Mouse (Mus musculus) lung, adult 2 months (tissue): Measurements from ENCODE around the gene Pkd1l3. TPM values are rescaled to one million over a fixed set of nuclear protein-coding genes. Genes with fewer than 3 reads are reported as not detected.

Source experiments
- DNase-seq: peaks from one replicate; pipeline ENCODE4 v3.0.0; 2022
- H3K4me1 ChIP-seq: fragments of 200-500 bp; 2 replicates; pipeline ENCODE4 v1.6.1; 2011; ENCODE audit warnings: low read length; ENCODE audit not compliant: control insufficient read depth, insufficient read depth
- H3K4me3 ChIP-seq: fragments of 200-500 bp; replicated peaks from 2 replicates; pipeline ENCODE3; 2011; ENCODE audit warnings: low read depth, mild to moderate bottlenecking, control low read depth, low read length; ENCODE audit errors: extremely low read depth
- CTCF ChIP-seq: fragments of 200-500 bp; IDR thresholded peaks from 2 replicates; pipeline ENCODE4 v1.5.1; 2011; ENCODE audit warnings: mild to moderate bottlenecking, low read length, control low read depth; ENCODE audit not compliant: insufficient read depth
- POLR2A ChIP-seq: fragments of 200-500 bp; IDR thresholded peaks from 2 replicates; pipeline ENCODE4 v1.6.1; 2011; ENCODE audit warnings: low read depth, mild to moderate bottlenecking, control low read depth, low read length, borderline replicate concordance; ENCODE audit errors: extremely low read depth
- WGBS: fragments of 180-500 bp; shearing (Covaris S2); methylation state at CpG from one replicate; pipeline ENCODE4 v1.1.7; 2018; 5-methylcytosine and 5-hydroxymethylcytosine counted together
- polyA plus RNA-seq: library from polyadenylated mRNA; depleted of rRNA; stranded (reverse); fragments of >200 nt; gene quantifications from 2 replicates; pipeline ENCODE4 v1.2.3, GENCODE M21; 2012

The Pkd1l3 gene
- polyA plus RNA-seq, 1 experiment: 0.08 TPM

DNA sequence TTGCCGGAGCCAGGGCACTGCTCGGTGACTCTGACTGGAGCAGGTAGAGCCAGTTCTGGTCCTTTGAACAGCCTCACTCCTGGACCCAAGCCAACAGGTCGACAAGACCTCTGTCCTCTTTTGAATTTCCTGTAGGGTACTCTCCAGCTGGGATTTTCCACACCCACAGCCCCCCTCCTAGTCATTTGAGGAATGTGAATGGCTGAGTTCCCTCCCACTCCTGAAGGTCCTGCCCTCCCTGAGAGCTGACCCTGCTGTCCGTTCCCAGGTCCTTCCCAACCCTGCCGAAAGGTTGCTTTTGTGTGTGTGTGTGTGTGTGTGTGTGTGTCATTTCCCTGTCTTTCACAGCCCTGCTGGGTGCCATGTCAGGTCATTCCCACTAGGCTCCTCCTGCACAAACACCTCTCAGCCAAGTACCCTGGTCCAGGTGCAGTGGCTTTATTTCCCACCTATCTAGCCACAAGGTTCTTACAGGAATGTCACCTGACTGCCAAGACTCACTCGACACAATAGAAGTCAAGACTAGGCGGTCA lies 27.3 kb upstream of the Pkd1l3 start:
- peak; percentile 75 for DNase-seq
- Histone ChIP-seq H3K4me1 (no peaks in the 10 kb centered on the region; the same call in 1 of the 2 replicates), H3K4me3 (no peak overlapping the region)
- TF ChIP-seq CTCF (no peak), POLR2A (no peak; the same call in 1 of the 2 replicates)
- 41% methylated on average over 7 of the region's 7 CpGs for WGBS

DNA sequence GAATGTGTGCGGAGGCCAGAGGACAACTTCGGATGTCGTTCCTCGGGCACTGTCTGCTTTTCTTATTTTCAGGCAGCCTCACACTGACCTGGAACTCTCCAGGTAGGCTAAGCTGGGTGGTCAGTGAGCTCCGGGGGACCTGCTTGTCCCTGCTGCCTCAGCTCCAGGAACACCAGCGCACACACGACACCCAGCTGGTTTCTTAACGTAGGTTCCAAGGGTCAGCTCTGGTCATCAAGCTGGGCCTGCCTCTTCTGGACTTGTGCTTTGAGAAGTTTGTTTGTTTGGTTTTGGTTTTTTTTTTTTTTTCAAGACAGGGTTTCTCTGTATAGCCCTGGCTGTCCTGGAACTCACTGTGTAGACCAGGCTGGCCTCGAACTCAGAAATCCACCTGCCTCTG lies 23.4 kb upstream of the Pkd1l3 start:
- no peaks in the 10 kb centered on the region; the same call in 1 of the 2 replicates for H3K4me1 ChIP-seq
- TF ChIP-seq CTCF (no peak), POLR2A (no peak)
- no peak for DNase-seq
- no peak overlapping the region for H3K4me3 ChIP-seq
- 78% methylated on average over 9 of the region's 9 CpGs for WGBS

DNA sequence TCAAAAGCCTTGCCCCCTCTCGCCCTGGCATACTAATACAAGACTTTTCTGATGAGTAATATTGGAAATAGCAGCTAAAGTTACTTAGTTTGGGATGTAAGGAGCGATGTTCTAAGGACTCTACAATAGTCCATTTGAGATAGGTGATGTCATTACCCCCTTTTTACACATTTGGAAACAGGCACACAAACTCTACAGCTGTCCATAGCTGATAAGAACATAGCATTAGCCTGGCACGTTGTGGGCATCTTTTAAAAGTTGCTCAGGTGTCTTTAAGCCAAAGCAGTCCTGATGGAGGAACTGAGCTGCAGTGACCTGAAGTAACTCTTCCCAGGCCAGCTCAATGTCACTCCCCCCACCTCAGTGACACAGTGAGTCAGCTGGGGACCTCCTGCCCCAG lies 22.9 kb upstream of the Pkd1l3 start:
- no peak for TF ChIP-seq POLR2A
- no peak for TF ChIP-seq CTCF
- no peak for DNase-seq
- WGBS: 81% methylated on average over 3 of the region's 3 CpGs
- Histone ChIP-seq H3K4me3 (no peak overlapping the region), H3K4me1 (no peaks in the 10 kb centered on the region; the same call in 1 of the 2 replicates)

DNA sequence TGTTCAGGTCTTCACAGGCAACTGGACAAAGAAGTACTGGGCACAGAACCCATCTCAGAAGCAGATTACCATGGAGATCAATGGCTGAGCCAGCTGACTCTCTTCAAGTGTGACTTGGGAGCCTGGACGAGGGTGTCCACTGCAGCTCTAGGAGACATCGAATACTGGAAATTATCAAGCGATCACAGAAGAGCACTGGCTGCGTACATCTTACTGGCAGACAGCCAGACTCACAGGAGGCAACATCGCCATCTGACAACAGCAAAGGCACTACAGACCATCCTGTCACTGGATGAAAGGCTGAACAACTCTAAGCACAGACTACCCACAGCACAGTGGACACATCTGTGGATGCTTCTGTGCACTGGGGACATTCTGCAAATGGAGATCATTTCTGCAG lies 22.2 kb upstream of the Pkd1l3 start:
- no peak for DNase-seq
- TF ChIP-seq CTCF (no peak), POLR2A (no peak)
- WGBS: 77% methylated on average over 5 of the region's 5 CpGs
- H3K4me1 ChIP-seq: no peaks in the 10 kb centered on the region; the same call in 1 of the 2 replicates
- H3K4me3 ChIP-seq: no peak overlapping the region

DNA sequence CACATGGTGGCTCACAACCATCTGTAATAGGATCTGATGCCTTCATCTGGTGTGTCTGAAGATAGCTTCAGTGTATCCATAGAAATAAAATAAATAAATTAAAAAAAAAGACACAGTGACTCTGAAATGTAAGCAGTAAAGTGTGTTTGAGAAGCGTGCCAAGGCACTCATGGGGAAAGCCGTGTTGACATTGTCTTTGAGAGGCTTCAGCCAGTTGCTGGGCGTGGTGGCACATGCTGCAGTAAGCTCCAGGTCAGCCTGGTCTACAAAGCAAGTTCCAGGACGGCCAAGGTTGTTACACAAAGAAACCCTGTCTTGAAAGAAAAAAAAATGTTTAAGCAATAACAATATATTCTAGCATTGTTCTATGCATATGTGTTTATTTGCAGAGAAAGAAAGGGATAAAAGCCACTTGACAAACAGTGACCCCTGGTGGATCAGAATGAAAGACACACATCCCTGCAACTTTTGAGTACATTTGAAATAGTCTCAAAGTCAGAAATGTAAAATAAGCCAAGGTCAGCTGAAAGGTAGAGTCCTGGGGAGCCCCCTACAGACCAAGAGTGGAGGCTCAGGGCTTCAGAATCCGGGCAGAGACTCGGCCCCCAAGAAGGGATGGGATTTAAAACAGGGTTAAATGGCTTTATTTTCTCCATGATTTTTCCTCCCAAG lies 21.1 kb upstream of the Pkd1l3 start:
- H3K4me3 ChIP-seq: no peak overlapping the region
- no peaks in the 10 kb centered on the region for H3K4me1 ChIP-seq
- 48% methylated on average over 6 of the region's 6 CpGs for WGBS
- 0 out of 2 replicates have a peak, but pooled peaks have one; percentile 11 for TF ChIP-seq CTCF
- TF ChIP-seq POLR2A: no peak
- DNase-seq: no peak

DNA sequence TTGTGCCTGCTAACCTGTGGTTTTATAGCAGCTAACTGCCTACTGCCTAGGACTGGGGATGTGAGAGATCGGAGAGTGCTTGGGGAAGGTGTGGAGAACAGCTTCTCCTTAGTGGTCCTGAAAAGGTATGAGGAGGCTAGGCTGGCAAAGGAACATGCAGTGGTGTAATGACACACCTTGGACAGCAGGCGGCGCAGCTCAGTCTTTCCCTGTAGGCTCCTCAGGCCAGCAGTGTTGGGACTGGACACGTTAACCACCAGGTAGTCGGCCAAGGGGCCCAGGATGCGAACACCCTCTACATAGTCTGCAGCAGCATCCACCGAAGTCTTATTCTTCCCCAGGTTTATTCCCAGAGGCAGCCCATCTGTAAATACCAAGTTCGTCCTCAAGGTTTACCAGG lies 18.5 kb upstream of the Pkd1l3 start:
- DNase-seq: peak; percentile 71

DNA sequence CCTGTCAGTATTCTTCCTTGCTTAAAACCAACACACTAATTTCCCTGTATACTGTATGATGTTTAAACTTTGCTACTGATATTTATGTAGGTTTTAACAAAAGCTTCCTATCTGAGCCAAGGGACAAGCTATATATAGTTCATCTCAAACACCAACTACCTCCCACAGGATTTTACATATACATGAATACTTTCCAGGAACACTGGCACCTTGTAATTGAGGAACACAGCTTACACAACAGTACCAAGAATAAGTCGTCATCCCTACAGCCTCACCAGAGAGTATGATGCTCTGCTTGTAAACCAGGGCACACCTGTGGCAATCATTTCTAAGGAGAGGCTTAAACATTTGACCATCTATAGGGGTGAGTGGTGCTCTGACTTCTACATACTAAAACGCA lies 7.6 kb upstream of the Pkd1l3 start:
- H3K4me1 ChIP-seq: peaks cover 10% of the 10 kb centered on the region
- TF ChIP-seq POLR2A (no peak), CTCF (no peak)
- no peak for DNase-seq
- H3K4me3 ChIP-seq: no peak overlapping the region
- 77% methylated on average over 2 of the region's 2 CpGs for WGBS

More for the DNA sequence above, 18.5 kb upstream of the Pkd1l3 start:
- TF ChIP-seq POLR2A (no peak), CTCF (peak; percentile 99)
- H3K4me3 ChIP-seq: no peak overlapping the region
- H3K4me1 ChIP-seq: no peaks in the 10 kb centered on the region
- WGBS: 47% methylated on average over 8 of the region's 8 CpGs

DNA sequence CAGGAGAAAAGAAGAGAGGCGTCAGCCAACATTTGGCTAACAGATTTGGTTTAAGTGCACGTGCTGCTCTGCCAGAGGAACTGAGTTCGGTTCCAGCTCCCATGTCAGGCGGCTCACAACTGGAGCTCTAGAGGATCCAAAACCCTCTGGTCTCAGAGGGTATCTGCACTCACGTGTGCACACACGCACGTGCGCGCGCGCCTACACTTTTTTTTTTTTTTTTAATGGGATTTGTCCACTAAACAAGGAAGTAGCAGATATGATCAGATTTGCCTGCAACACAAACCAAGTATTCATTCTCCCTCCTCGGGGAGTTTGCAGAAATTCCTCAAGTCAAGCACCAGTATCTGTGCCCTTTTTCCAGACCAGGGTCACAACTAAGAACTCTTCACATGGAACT lies 6.7 kb upstream of the Pkd1l3 start:
- no peak for DNase-seq
- H3K4me1 ChIP-seq: peaks cover 10% of the 10 kb centered on the region
- WGBS: 17% methylated on average over 12 of the region's 12 CpGs
- TF ChIP-seq POLR2A (no peak), CTCF (no peak)
- H3K4me3 ChIP-seq: peak overlapping the region; percentile 84

DNA sequence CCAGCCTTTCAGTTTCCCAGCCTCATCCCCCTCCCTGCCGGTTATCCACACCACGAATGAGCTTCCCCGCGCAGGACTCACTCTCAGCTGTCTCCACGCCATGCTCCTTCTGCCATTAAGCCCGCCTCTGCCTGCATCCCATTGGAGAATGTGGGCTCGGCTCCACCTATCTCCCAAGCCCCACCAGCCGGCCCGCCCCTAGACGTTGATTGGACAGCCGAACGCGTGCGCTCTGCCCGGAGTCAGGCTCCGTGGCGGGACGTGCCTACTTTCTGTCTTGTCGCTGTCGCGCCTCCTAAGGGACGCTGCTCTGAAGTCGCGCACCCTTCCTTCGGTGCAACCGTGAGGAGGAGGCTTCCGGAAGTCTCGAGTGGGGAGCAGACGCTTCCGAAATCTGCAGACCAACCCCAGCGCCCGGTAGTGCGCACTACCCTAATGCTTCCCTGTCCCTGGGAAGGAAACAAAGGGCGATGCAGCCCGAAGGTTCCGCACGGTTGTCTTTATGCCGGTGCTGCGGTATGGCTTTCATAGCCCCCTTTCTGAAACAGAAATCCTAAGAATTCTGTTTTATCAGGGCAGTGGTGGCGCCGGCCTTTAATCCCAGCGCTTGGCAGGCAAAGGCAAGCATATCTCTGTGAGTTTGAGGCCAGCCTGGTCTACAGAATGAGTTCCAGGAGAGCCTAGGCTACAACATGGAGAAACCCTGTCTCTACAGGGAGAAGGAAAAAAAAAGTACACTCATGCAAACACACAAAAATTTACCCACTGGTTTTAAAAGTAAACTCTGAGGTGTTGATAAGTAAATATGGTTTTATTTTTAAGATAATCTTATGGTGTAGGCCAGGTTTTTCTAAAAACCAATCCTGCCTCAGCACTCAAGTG lies 5.8 kb upstream of the Pkd1l3 start, which contains the start of gene Dhodh:
Gene Dhodh (minus strand): TSS at position 403 of the 882 bp plus-strand sequence.
- H3K4me1 ChIP-seq: peaks cover 10% of the 10 kb centered on the region
- H3K4me3 ChIP-seq: peak within 1 kb of the TSS; percentile 84
- TF ChIP-seq POLR2A: peak; percentile 93
- TF ChIP-seq CTCF: 0 out of 2 replicates have a peak, but pooled peaks have one; percentile 7
- peak; percentile 96 for DNase-seq
- under 1% methylated on average over 42 of the region's 42 CpGs for WGBS

DNA sequence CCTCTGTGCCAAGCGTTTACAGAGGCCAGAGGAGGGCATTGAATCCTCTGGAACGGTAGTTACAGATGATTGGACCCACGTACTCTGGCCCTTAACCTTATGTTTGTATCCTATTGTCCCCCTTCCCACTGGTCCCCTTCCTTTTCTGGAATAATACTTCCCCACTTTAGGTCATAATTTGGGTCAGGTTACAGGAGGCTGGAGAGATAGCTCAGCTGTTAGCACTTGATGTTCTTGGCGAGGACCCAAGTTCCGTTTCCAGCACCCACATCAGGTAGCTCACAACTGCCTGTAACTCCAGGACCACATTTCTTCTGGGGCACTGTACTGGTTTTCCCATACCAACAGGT lies 5.2 kb upstream of the Pkd1l3 start:
- Histone ChIP-seq H3K4me3 (peak overlapping the region; percentile 30), H3K4me1 (peaks cover 10% of the 10 kb centered on the region)
- WGBS: 10% methylated on average over 5 of the region's 5 CpGs
- TF ChIP-seq POLR2A: no peak
- TF ChIP-seq CTCF: no peak
- DNase-seq: no peak
